Mouse (Mus musculus) olfactory bulb, adult 2 months (tissue): ENCODE measurements at regions not wholly inside any gene's neighbourhood (a gene's known extent, or its start where the extent isn't known, plus 50 kb on each side); places are given as distances from the start of the nearest gene placed in this dataset.

Source experiments
- CTCF ChIP-seq: fragments of 200-500 bp; IDR thresholded peaks from 2 replicates; pipeline ENCODE4 v1.5.1; 2012; ENCODE audit warnings: low read depth, mild to moderate bottlenecking, low read length, moderate library complexity; ENCODE audit not compliant: insufficient read depth
- POLR2A ChIP-seq: fragments of 200-500 bp; IDR thresholded peaks from 2 replicates; pipeline ENCODE4 v1.6.1; 2012; ENCODE audit warnings: mild to moderate bottlenecking, low read depth, low read length, moderate library complexity; ENCODE audit not compliant: insufficient read depth

DNA sequence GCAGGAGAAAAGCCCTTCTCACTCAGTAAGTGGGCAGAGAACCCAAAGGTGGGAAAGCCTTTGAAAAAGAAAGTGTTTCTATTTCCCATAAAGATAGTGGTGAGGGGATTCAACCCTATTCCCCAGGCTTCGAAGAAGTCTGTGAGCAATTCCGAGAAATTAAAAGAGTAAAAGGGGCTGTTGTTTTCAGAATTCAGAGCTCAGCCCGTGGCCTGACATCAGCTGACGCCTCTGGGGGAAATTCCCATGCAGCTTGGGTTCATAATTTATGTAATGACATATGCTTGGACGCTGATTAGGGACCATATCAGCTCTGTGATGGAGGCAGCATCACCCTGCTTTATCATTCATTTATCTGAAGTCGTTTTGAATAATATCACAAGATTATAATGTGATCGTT lies 62.0 kb upstream of the Mgmt start:
- no peak for TF ChIP-seq CTCF
- TF ChIP-seq POLR2A, result no peak
